Mouse (Mus musculus) liver, embryonic 14.5 days (tissue): ENCODE measurements around the gene Tpx2. TPM values are rescaled to one million over a fixed set of nuclear protein-coding genes. Genes with fewer than 3 reads are reported as not detected.

ENCODE experiments used
- ATAC-seq: fragments of 200-750 bp; cut with Nextera tagmentation; 2 replicates; pipeline ENCODE4 v1.8.0; 2017; ENCODE audit warnings: moderate number of reproducible peaks, mild to moderate bottlenecking, moderate library complexity; ENCODE audit not compliant: insufficient read depth
- DNase-seq, 3 experiments: peaks; one replicate each; pipeline ENCODE4 v3.0.0-alpha.2; 2012 to 2013; ENCODE audit warnings: low read depth in 3 of 3, low spot score in 3 of 3
- H3K27ac ChIP-seq: fragments of 300-500 bp; sonication (generic); 2 replicates; pipeline ENCODE4 v1.5.1; 2014; ENCODE audit warnings: moderate library complexity, mild to moderate bottlenecking, control low read depth, inconsistent platforms
- H3K27me3 ChIP-seq: fragments of 300-500 bp; sonication (generic); 2 replicates; pipeline ENCODE4 v1.6.1; 2014; ENCODE audit warnings: mild to moderate bottlenecking, low read length, moderate library complexity; ENCODE audit not compliant: control insufficient read depth, insufficient read depth
- H3K36me3 ChIP-seq: fragments of 300-500 bp; sonication (generic); replicated peaks from 2 replicates; pipeline ENCODE4 v1.6.1; 2014; ENCODE audit warnings: low read depth; ENCODE audit not compliant: control insufficient read depth, insufficient read depth
- H3K4me1 ChIP-seq, 2 experiments: fragments of 200-500 bp in 1 of 2; fragments of 300-500 bp in 1 of 2; sonication (generic) in 1 of 2; replicated peaks; 2 replicates each; pipeline ENCODE4 v1.6.1; 2012 to 2014; ENCODE audit warnings: antibody characterized with exemption in 1 of 2, inconsistent platforms in 1 of 2, low read length in 1 of 2; ENCODE audit not compliant: control insufficient read depth in 2 of 2, insufficient read depth in 2 of 2
- H3K4me2 ChIP-seq: fragments of 300-500 bp; sonication (generic); 2 replicates; pipeline ENCODE4 v1.6.1; 2014; ENCODE audit warnings: low read depth, mild to moderate bottlenecking, control low read depth, moderate library complexity
- H3K4me3 ChIP-seq, 2 experiments: fragments of 200-500 bp in 1 of 2; fragments of 300-500 bp in 1 of 2; sonication (generic) in 1 of 2; 2 replicates each; pipeline ENCODE4 v1.5.1; 2012 to 2014; ENCODE audit warnings: low read depth in 2 of 2, low read length in 2 of 2, mild to moderate bottlenecking in 2 of 2, control low read depth in 1 of 2, inconsistent platforms in 1 of 2, moderate library complexity in 1 of 2; ENCODE audit not compliant: insufficient read depth in 1 of 2
- H3K9ac ChIP-seq: fragments of 300-500 bp; sonication (generic); replicated peaks from 2 replicates; pipeline ENCODE4 v1.6.1; 2014; ENCODE audit warnings: mild to moderate bottlenecking, control low read depth, moderate library complexity
- H3K9me3 ChIP-seq: fragments of 300-500 bp; sonication (generic); 2 replicates; pipeline ENCODE4 v1.6.1; 2016; ENCODE audit warnings: low read length, mixed read lengths; ENCODE audit not compliant: control insufficient read depth
- CTCF ChIP-seq: IDR thresholded peaks from 2 replicates; pipeline ENCODE4 v1.5.1; 2016; ENCODE audit warnings: antibody characterized with exemption, low read depth, control low read depth
- EP300 ChIP-seq: IDR thresholded peaks from 2 replicates; pipeline ENCODE4 v1.6.1; 2016; ENCODE audit warnings: antibody characterized with exemption, low read depth
- WGBS: fragments of 180-500 bp; shearing (Covaris S2); extraction: QIAGEN DNeasy Blood & Tissue Kit; methylation state at CpG from one replicate; pipeline ENCODE4 v1.1.7; 2014; ENCODE audit not compliant: insufficient replicate concordance; 5-methylcytosine and 5-hydroxymethylcytosine counted together
- polyA plus RNA-seq, 2 experiments: library from polyadenylated mRNA; depleted of rRNA in 1 of 2; stranded (reverse) in 1 of 2; unstranded in 1 of 2; fragments of >200 nt; fragmentation: Nextera tagmentation in 1 of 2; extraction: Ambion mirVana in 1 of 2; gene quantifications; 2 replicates each; pipeline versions ENCODE4 v1.2.1 to v1.2.3; 2012 to 2014

Gene Tpx2
- polyA plus RNA-seq, 2 experiments = 47.1 to 80.9 TPM

DNA sequence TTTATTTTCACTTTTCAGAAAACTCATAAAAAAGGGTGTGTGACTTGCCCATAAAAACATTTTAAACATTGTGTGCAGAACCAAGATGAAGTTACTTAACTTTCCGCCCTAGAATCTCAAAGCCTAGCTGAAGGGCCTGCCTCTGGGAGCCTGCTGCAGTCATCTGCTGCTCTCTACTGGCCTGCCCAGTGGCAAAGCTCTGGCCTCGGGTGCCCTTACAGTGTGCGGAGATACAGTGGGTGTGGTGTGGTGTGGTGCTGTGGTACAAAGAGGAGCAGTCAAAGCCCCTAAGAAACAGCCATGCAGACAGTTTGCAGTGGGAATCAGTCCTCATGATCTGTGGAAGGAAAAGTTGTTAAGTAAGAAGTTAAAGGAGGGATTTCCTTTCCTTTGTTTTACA, 39.5 kb downstream of the Tpx2 start:
- Histone ChIP-seq H3K9ac (no peak overlapping the region), H3K9me3 (no peaks in the 10 kb centered on the region), H3K4me3 (no peak overlapping the region), H3K36me3 (peaks cover 95% of the 10 kb centered on the region), H3K27ac (no peak overlapping the region), H3K27me3 (no peaks in the 10 kb centered on the region), H3K4me2 (no peak overlapping the region), H3K4me1 (no peaks in the 10 kb centered on the region)
- DNase-seq = no peak
- ATAC-seq = no peak
- TF ChIP-seq CTCF = no peak
- TF ChIP-seq EP300 = no peak
- 81% methylated on average over 3 of the region's 3 CpGs for WGBS

DNA sequence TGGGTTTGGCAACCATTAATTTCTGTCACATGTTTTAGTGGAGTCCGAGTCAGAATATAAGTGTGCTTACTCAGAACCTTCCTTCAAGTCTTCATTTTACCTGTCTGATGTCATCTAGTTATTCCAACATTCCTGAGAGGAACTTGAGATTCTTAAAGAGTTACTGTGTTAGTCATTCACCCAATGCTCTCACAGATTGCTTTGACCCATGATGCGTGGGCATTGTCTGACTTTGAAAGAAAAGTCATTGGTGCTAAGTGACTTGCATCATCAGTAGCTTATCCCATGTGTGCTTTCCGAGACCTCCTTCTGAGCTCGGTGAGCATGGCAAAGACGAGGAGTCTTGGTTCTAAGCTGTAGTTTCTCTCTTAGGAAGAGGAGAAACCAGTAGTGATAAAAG, 41.0 kb downstream of the Tpx2 start:
- peaks cover 96% of the 10 kb centered on the region for H3K36me3 ChIP-seq
- WGBS = 88% methylated on average over 5 of the region's 5 CpGs
- no peak overlapping the region for H3K4me2 ChIP-seq

DNA sequence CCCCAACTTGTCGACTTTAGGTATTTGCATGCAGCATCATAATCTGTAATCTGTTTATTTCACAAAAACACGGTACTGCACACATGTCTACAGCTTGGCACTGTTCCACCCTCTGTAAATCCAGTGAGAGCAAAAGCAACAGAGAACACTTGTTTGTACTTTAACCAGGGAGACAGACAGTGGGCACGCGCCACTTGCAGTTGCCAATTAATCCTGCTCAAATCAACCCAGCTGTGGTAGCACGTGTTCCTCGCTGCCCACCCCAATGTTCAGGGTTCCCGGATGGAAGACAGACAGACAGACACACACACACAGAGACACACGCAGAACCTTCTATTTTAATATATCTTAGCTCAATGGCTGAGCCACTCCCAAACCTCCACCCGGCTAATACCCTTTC, 48.1 kb downstream of the Tpx2 start:
- 92% methylated on average over 9 of the region's 9 CpGs for WGBS
- DNase-seq (no peak), ATAC-seq (no peak)
- no peak overlapping the region for H3K9ac ChIP-seq
- no peaks in the 10 kb centered on the region for H3K4me1 ChIP-seq
- TF ChIP-seq CTCF (no peak), EP300 (no peak)
- no peak overlapping the region for H3K4me3 ChIP-seq
- H3K9me3 ChIP-seq = no peaks in the 10 kb centered on the region
- no peaks in the 10 kb centered on the region for H3K27me3 ChIP-seq
- H3K4me2 ChIP-seq = no peak overlapping the region
- no peak overlapping the region for H3K27ac ChIP-seq
- H3K36me3 ChIP-seq = peaks cover 51% of the 10 kb centered on the region

More for the DNA sequence above, 41.0 kb downstream of the Tpx2 start:
- TF ChIP-seq CTCF (no peak), EP300 (no peak)
- Histone ChIP-seq H3K9me3 (no peaks in the 10 kb centered on the region), H3K4me3 (no peak overlapping the region), H3K27me3 (no peaks in the 10 kb centered on the region), H3K4me1 (no peaks in the 10 kb centered on the region), H3K9ac (no peak overlapping the region), H3K27ac (no peak overlapping the region)
- ATAC-seq (no peak), DNase-seq (no peak)

DNA sequence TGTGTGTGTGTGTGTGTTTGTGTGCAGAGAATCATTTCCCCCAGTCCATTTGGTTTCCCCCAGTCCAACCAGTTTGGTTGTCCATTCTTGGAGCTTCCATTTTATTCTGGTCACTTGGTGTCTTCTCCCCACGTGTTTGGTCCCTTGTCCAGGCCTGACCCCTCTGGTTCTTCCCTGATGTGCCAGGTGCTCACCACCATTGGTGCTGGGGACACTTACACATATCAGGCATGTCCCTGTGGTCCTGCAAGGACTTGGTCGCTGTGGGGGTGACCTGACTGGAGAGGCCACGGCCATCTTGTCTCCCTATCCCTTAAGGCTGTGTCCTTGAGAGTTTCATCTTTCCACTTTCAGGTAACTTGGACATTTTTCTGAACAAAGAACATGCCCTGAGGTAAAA, 49.2 kb downstream of the Tpx2 start:
- peaks cover 40% of the 10 kb centered on the region for H3K36me3 ChIP-seq
- no peaks in the 10 kb centered on the region for H3K27me3 ChIP-seq
- no peak overlapping the region for H3K4me2 ChIP-seq
- ATAC-seq (no peak), DNase-seq (no peak)
- no peak overlapping the region for H3K27ac ChIP-seq
- TF ChIP-seq EP300 (no peak), CTCF (no peak)
- H3K9me3 ChIP-seq = no peaks in the 10 kb centered on the region
- H3K9ac ChIP-seq = no peak overlapping the region
- no peak overlapping the region for H3K4me3 ChIP-seq
- WGBS = 78% methylated on average over 3 of the region's 3 CpGs
- no peaks in the 10 kb centered on the region for H3K4me1 ChIP-seq

DNA sequence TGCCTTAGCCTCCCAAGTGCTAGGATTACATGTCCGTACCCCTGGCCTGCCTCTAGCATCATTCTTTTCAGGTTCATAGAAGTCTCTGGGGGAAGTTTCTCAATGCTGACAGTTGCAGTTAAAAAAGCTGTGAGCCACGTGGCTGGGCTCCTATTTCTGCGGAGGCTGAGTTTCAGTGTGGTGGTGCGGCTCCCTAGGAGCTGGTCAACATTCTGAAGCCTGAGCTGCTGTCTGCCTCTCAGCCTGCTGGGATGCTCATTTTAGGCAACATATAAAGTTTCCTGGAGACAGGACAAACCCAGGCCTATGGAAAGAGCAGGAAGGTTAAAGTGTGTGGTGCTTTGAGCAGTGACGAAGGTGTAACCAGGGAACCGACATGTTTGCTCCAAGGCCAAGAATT, 51.2 kb downstream of the Tpx2 start:
- no peak overlapping the region for H3K4me2 ChIP-seq
- no peaks in the 10 kb centered on the region for H3K9me3 ChIP-seq
- TF ChIP-seq CTCF (no peak), EP300 (no peak)
- no peaks in the 10 kb centered on the region for H3K4me1 ChIP-seq
- ATAC-seq = no peak
- peaks cover 19% of the 10 kb centered on the region for H3K36me3 ChIP-seq
- H3K27ac ChIP-seq = no peak overlapping the region
- no peak overlapping the region for H3K9ac ChIP-seq
- H3K4me3 ChIP-seq = no peak overlapping the region
- no peak for DNase-seq
- 83% methylated on average over 6 of the region's 6 CpGs for WGBS
- H3K27me3 ChIP-seq = no peaks in the 10 kb centered on the region
